Mouse (Mus musculus) lung, embryonic 14.5 days (tissue): ENCODE measurements around the gene Btbd9. TPM values are rescaled to one million over a fixed set of nuclear protein-coding genes. Genes with fewer than 3 reads are reported as not detected.

ENCODE experiments used
- ATAC-seq: fragments of 200-750 bp; cut with Nextera tagmentation; 2 replicates; pipeline ENCODE4 v1.8.0; 2017; ENCODE audit warnings: mild to moderate bottlenecking, moderate TSS enrichment, moderate library complexity; ENCODE audit not compliant: insufficient read depth
- DNase-seq: peaks from one replicate; pipeline ENCODE4 v3.0.0-alpha.2; 2015
- H3K27ac ChIP-seq: fragments of 300-500 bp; sonication (generic); 2 replicates; pipeline ENCODE4 v1.5.1; 2014; ENCODE audit warnings: low read depth, mild to moderate bottlenecking, moderate library complexity
- H3K27me3 ChIP-seq: fragments of 300-500 bp; sonication (generic); 2 replicates; pipeline ENCODE4 v1.6.1; 2014; ENCODE audit warnings: low read length, control low read depth; ENCODE audit not compliant: insufficient read depth
- H3K36me3 ChIP-seq: fragments of 300-500 bp; sonication (generic); 2 replicates; pipeline ENCODE4 v1.6.1; 2014; ENCODE audit warnings: control low read depth; ENCODE audit not compliant: insufficient read depth
- H3K4me1 ChIP-seq: fragments of 300-500 bp; sonication (generic); 2 replicates; pipeline ENCODE4 v1.6.1; 2014; ENCODE audit warnings: antibody characterized with exemption, control low read depth; ENCODE audit not compliant: insufficient read depth
- H3K4me2 ChIP-seq: fragments of 300-500 bp; sonication (generic); 2 replicates; pipeline ENCODE4 v1.6.1; 2014; ENCODE audit warnings: mild to moderate bottlenecking
- H3K4me3 ChIP-seq: fragments of 300-500 bp; sonication (generic); 2 replicates; pipeline ENCODE4 v1.5.1; 2014; ENCODE audit warnings: low read depth, low read length
- H3K9ac ChIP-seq: fragments of 300-500 bp; sonication (generic); 2 replicates; pipeline ENCODE4 v1.6.1; 2014
- H3K9me3 ChIP-seq: fragments of 300-500 bp; sonication (generic); 2 replicates; pipeline ENCODE4 v1.6.1; 2016; ENCODE audit warnings: low read depth, low read length, control low read depth
- CTCF ChIP-seq: IDR thresholded peaks from 2 replicates; pipeline ENCODE4 v1.5.1; 2016; ENCODE audit warnings: antibody characterized with exemption, low read depth
- WGBS: fragments of 180-500 bp; shearing (Covaris S2); extraction: QIAGEN DNeasy Blood & Tissue Kit; methylation state at CpG from one replicate; pipeline ENCODE4 v1.1.7; 2014; 5-methylcytosine and 5-hydroxymethylcytosine counted together
- polyA plus RNA-seq: library from polyadenylated mRNA; unstranded; fragments of >200 nt; fragmentation: Nextera tagmentation; extraction: Ambion mirVana; gene quantifications from 2 replicates; pipeline ENCODE4 v1.2.1, GENCODE M21; 2014

Btbd9 gene
- polyA plus RNA-seq, 1 experiment from 2014 or later: 51.8 TPM

- 77% methylated on average over 1 of the region's 1 CpGs for WGBS
- TF ChIP-seq CTCF: no peak
- H3K27ac ChIP-seq: no peak overlapping the region
- ATAC-seq (no peak), DNase-seq (no peak)
- no peaks in the 10 kb centered on the region for H3K36me3 ChIP-seq
- no peak overlapping the region for H3K4me2 ChIP-seq
- no peak overlapping the region for H3K9ac ChIP-seq
- H3K4me1 ChIP-seq: no peaks in the 10 kb centered on the region
- no peak overlapping the region for H3K4me3 ChIP-seq
- no peaks in the 10 kb centered on the region for H3K27me3 ChIP-seq
- no peaks in the 10 kb centered on the region for H3K9me3 ChIP-seq
These were observed 155.0 kb downstream of the Btbd9 start for GRCm38 (mm10) chr17:30421256-30421655.

- 82% methylated on average over 7 of the region's 7 CpGs for WGBS
- Histone ChIP-seq H3K27me3 (no peaks in the 10 kb centered on the region), H3K9ac (no peak overlapping the region), H3K4me1 (no peaks in the 10 kb centered on the region), H3K36me3 (no peaks in the 10 kb centered on the region), H3K9me3 (no peaks in the 10 kb centered on the region), H3K27ac (no peak overlapping the region), H3K4me2 (no peak overlapping the region), H3K4me3 (no peak overlapping the region)
- ATAC-seq: no peak
- no peak for TF ChIP-seq CTCF
- no peak for DNase-seq
These were observed 156.8 kb downstream of the Btbd9 start for GRCm38 (mm10) chr17:30419494-30419893.

- no peaks in the 10 kb centered on the region for H3K36me3 ChIP-seq
- H3K9me3 ChIP-seq: no peaks in the 10 kb centered on the region
- 39% methylated on average over 4 of the region's 4 CpGs for WGBS
- DNase-seq (no peak), ATAC-seq (no peak)
- no peak overlapping the region for H3K4me2 ChIP-seq
- no peak overlapping the region for H3K9ac ChIP-seq
- no peak for TF ChIP-seq CTCF
- no peaks in the 10 kb centered on the region for H3K4me1 ChIP-seq
- H3K27me3 ChIP-seq: no peaks in the 10 kb centered on the region
- H3K4me3 ChIP-seq: no peak overlapping the region
- no peak overlapping the region for H3K27ac ChIP-seq
These were observed 157.8 kb downstream of the Btbd9 start for GRCm38 (mm10) chr17:30418510-30418909.

- Histone ChIP-seq H3K27ac (no peak overlapping the region), H3K36me3 (no peaks in the 10 kb centered on the region), H3K9me3 (no peaks in the 10 kb centered on the region), H3K4me2 (no peak overlapping the region), H3K9ac (no peak overlapping the region), H3K4me3 (no peak overlapping the region), H3K27me3 (no peaks in the 10 kb centered on the region), H3K4me1 (no peaks in the 10 kb centered on the region)
- 50% methylated on average over 4 of the region's 4 CpGs for WGBS
- TF ChIP-seq CTCF: no peak
- DNase-seq: peak; percentile 37
- ATAC-seq: no peak
These were observed 159.2 kb downstream of the Btbd9 start for GRCm38 (mm10) chr17:30417106-30417505.

GRCm38 (mm10) chr17:30415693-30416092, 160.6 kb downstream of the Btbd9 start:
- Histone ChIP-seq H3K4me1 (no peaks in the 10 kb centered on the region), H3K4me2 (no peak overlapping the region), H3K4me3 (no peak overlapping the region), H3K36me3 (no peaks in the 10 kb centered on the region), H3K9ac (no peak overlapping the region), H3K27ac (no peak overlapping the region), H3K27me3 (no peaks in the 10 kb centered on the region), H3K9me3 (no peaks in the 10 kb centered on the region)
- ATAC-seq: no peak
- TF ChIP-seq CTCF: no peak
- no peak for DNase-seq
- 56% methylated on average over 3 of the region's 3 CpGs for WGBS

- Histone ChIP-seq H3K36me3 (no peaks in the 10 kb centered on the region), H3K9me3 (no peaks in the 10 kb centered on the region), H3K27ac (no peak overlapping the region), H3K4me1 (no peaks in the 10 kb centered on the region), H3K4me2 (no peak overlapping the region), H3K9ac (no peak overlapping the region), H3K4me3 (no peak overlapping the region), H3K27me3 (no peaks in the 10 kb centered on the region)
- no peak for TF ChIP-seq CTCF
- no peak for DNase-seq
- no peak for ATAC-seq
- 61% methylated on average over 3 of the region's 3 CpGs for WGBS
These were observed 163.3 kb downstream of the Btbd9 start for GRCm38 (mm10) chr17:30412991-30413390.

GRCm38 (mm10) chr17:30406002-30406401, 170.3 kb downstream of the Btbd9 start:
- no peak overlapping the region for H3K4me2 ChIP-seq
- ATAC-seq: no peak
- no peak for DNase-seq

GRCm38 (mm10) chr17:30402871-30403270, 173.4 kb downstream of the Btbd9 start:
- Histone ChIP-seq H3K9ac (no peak overlapping the region), H3K27ac (no peak overlapping the region), H3K36me3 (no peaks in the 10 kb centered on the region), H3K4me1 (no peaks in the 10 kb centered on the region), H3K27me3 (no peaks in the 10 kb centered on the region), H3K9me3 (no peaks in the 10 kb centered on the region), H3K4me2 (no peak overlapping the region), H3K4me3 (no peak overlapping the region)
- TF ChIP-seq CTCF: no peak
- 91% methylated on average over 3 of the region's 3 CpGs for WGBS
- ATAC-seq (no peak), DNase-seq (no peak)

More at GRCm38 (mm10) chr17:30406002-30406401, 170.3 kb downstream of the Btbd9 start:
- H3K27ac ChIP-seq: no peak overlapping the region
- no peaks in the 10 kb centered on the region for H3K4me1 ChIP-seq
- H3K4me3 ChIP-seq: no peak overlapping the region
- no peaks in the 10 kb centered on the region for H3K9me3 ChIP-seq
- H3K36me3 ChIP-seq: no peaks in the 10 kb centered on the region
- WGBS: 92% methylated on average over 7 of the region's 7 CpGs
- no peaks in the 10 kb centered on the region for H3K27me3 ChIP-seq
- TF ChIP-seq CTCF: peak; percentile 40
- H3K9ac ChIP-seq: no peak overlapping the region
